Mouse (Mus musculus) liver, embryonic 16.5 days (tissue): ENCODE measurements at regions not wholly inside any gene's neighbourhood (a gene's known extent, or its start where the extent isn't known, plus 50 kb on each side); places are given as distances from the start of the nearest gene placed in this dataset.

Source experiments
- ATAC-seq: fragments of 200-750 bp; cut with Nextera tagmentation; 2 replicates; pipeline ENCODE4 v1.8.0; 2017; ENCODE audit warnings: low read depth, mild to moderate bottlenecking, moderate number of reproducible peaks, moderate library complexity
- H3K27ac ChIP-seq: fragments of 300-500 bp; sonication (generic); 2 replicates; pipeline ENCODE4 v1.5.1; 2014; ENCODE audit warnings: mild to moderate bottlenecking, low read length
- H3K27me3 ChIP-seq: fragments of 300-500 bp; sonication (generic); 2 replicates; pipeline ENCODE4 v1.6.1; 2014; ENCODE audit warnings: low read depth, low read length, mixed read lengths; ENCODE audit not compliant: control insufficient read depth, insufficient read depth
- H3K36me3 ChIP-seq: fragments of 300-500 bp; sonication (generic); 2 replicates; pipeline ENCODE4 v1.6.1; 2014; ENCODE audit warnings: mild to moderate bottlenecking; ENCODE audit not compliant: control insufficient read depth, insufficient read depth
- H3K4me1 ChIP-seq: fragments of 300-500 bp; sonication (generic); 2 replicates; pipeline ENCODE4 v1.6.1; 2014; ENCODE audit warnings: low read depth, low read length, mixed read lengths; ENCODE audit not compliant: control insufficient read depth
- H3K4me2 ChIP-seq: fragments of 300-500 bp; sonication (generic); 2 replicates; pipeline ENCODE4 v1.6.1; 2014; ENCODE audit warnings: low read depth, low read length, mixed read lengths
- H3K4me3 ChIP-seq: fragments of 300-500 bp; sonication (generic); 2 replicates; pipeline ENCODE4 v1.5.1; 2014; ENCODE audit warnings: low read depth, mild to moderate bottlenecking, low read length
- H3K9ac ChIP-seq: fragments of 300-500 bp; sonication (generic); 2 replicates; pipeline ENCODE4 v1.6.1; 2014; ENCODE audit warnings: low read depth, low read length
- H3K9me3 ChIP-seq: fragments of 300-500 bp; sonication (generic); replicated peaks from 2 replicates; pipeline ENCODE4 v1.6.1; 2016; ENCODE audit warnings: low read length; ENCODE audit not compliant: control insufficient read depth
- WGBS: fragments of 180-500 bp; shearing (Covaris S2); extraction: QIAGEN DNeasy Blood & Tissue Kit; methylation state at CpG from one replicate; pipeline ENCODE4 v1.1.7; 2014; ENCODE audit not compliant: insufficient replicate concordance; 5-methylcytosine and 5-hydroxymethylcytosine counted together

DNA sequence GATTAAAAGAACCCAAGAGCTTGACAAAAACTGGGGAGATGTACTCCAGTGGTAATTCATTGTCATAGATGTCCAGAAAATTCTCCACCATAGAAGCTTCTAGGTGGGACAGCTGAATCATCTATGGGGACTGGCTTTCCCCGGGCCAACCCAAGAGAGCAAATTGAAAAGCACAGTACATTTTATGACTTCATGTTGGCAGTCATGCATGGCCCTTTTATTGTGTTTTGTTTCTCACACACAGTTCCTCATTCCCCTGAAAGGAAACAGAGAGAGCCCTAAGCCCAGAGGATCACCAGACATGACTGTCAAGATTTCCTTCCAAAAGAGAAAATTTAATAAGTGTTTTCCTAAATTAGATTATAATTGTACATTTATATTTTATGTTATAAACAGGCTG is 306.9 kb upstream of the Cited2 start:
- Histone ChIP-seq H3K27ac (no peak overlapping the region), H3K9me3 (no peaks in the 10 kb centered on the region), H3K4me1 (no peaks in the 10 kb centered on the region), H3K27me3 (no peaks in the 10 kb centered on the region), H3K4me2 (no peak overlapping the region), H3K4me3 (no peak overlapping the region), H3K36me3 (no peaks in the 10 kb centered on the region), H3K9ac (no peak overlapping the region)
- WGBS: 39% methylated on average over 1 of the region's 1 CpGs
- ATAC-seq: no peak

- Histone ChIP-seq H3K36me3 (no peaks in the 10 kb centered on the region), H3K4me3 (no peak overlapping the region), H3K9ac (no peak overlapping the region), H3K9me3 (no peaks in the 10 kb centered on the region), H3K27me3 (no peaks in the 10 kb centered on the region), H3K4me2 (no peak overlapping the region), H3K4me1 (no peaks in the 10 kb centered on the region), H3K27ac (no peak overlapping the region)
- WGBS: 29% methylated on average over 1 of the region's 1 CpGs
- no peak for ATAC-seq
These were observed 305.6 kb upstream of the Cited2 start for GRCm38 (mm10) chr10:17417394-17417793.

DNA sequence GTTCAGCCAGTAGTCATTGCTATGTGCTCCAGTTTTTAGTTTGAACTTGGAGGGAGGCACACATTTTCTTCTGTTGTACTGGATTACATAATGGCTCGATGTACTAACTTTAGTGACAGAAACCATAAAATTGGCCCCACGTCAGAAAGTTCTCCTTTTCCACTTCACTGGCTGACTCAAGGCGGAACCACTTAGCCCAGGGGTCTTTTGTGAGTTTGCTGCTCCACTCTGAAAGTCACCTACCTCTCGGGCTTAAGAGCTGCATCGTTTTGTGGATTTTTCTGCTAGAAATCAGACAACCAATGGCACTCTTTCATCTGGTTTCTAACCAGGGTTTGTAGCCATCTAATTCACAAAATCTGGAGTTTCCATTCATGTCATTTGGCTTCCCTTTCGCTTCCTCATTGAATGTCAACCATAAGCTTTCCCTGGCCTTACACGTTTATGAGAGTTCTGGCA is 304.8 kb upstream of the Cited2 start:
- H3K9ac ChIP-seq: no peak overlapping the region
- no peak overlapping the region for H3K4me2 ChIP-seq
- WGBS: 32% methylated on average over 7 of the region's 7 CpGs
- H3K4me1 ChIP-seq: no peaks in the 10 kb centered on the region
- no peaks in the 10 kb centered on the region for H3K9me3 ChIP-seq
- H3K4me3 ChIP-seq: no peak overlapping the region
- no peaks in the 10 kb centered on the region for H3K36me3 ChIP-seq
- H3K27ac ChIP-seq: no peak overlapping the region
- no peaks in the 10 kb centered on the region for H3K27me3 ChIP-seq
- no peak for ATAC-seq

GRCm38 (mm10) chr10:17423584-17424278 is 299.3 kb upstream of the Cited2 start:
- H3K9ac ChIP-seq: no peak overlapping the region
- no peaks in the 10 kb centered on the region for H3K9me3 ChIP-seq
- H3K4me2 ChIP-seq: no peak overlapping the region
- no peak overlapping the region for H3K27ac ChIP-seq
- 38% methylated on average over 4 of the region's 4 CpGs for WGBS
- no peaks in the 10 kb centered on the region for H3K4me1 ChIP-seq
- no peak overlapping the region for H3K4me3 ChIP-seq
- no peak for ATAC-seq
- H3K36me3 ChIP-seq: no peaks in the 10 kb centered on the region
- no peaks in the 10 kb centered on the region for H3K27me3 ChIP-seq

GRCm38 (mm10) chr10:17426197-17426596 is 296.8 kb upstream of the Cited2 start:
- H3K4me1 ChIP-seq: no peaks in the 10 kb centered on the region
- ATAC-seq: no peak
- whole genome bisulfite sequencing: 73% methylated on average over 3 of the region's 3 CpGs

DNA sequence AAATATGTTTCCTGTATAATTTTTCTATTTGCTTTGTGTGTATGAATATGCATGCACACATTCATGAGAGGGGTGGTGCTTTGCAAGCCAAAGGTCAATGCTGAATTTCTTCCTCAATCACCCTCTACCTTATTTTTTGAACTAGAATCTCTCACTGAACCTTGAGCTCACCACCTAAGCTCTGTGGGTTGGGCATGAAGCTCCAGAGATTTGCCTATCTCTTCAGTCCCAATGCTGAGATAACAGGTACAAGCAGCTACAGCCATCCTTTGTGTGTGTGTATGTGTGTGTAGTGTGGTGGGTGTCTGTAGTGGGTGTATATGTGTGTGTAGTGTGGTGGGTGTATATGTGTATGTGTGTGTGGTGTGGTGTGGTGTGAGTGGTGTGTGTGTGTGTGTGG is 295.7 kb upstream of the Cited2 start:
- Histone ChIP-seq H3K4me1 (no peaks in the 10 kb centered on the region), H3K27ac (no peak overlapping the region), H3K9me3 (no peaks in the 10 kb centered on the region), H3K36me3 (no peaks in the 10 kb centered on the region), H3K27me3 (no peaks in the 10 kb centered on the region), H3K9ac (no peak overlapping the region), H3K4me2 (no peak overlapping the region), H3K4me3 (no peak overlapping the region)
- ATAC-seq: no peak

More at GRCm38 (mm10) chr10:17426197-17426596, 296.8 kb upstream of the Cited2 start:
- Histone ChIP-seq H3K36me3 (no peaks in the 10 kb centered on the region), H3K4me2 (no peak overlapping the region), H3K9me3 (no peaks in the 10 kb centered on the region), H3K27ac (no peak overlapping the region), H3K27me3 (no peaks in the 10 kb centered on the region), H3K9ac (no peak overlapping the region), H3K4me3 (no peak overlapping the region)

DNA sequence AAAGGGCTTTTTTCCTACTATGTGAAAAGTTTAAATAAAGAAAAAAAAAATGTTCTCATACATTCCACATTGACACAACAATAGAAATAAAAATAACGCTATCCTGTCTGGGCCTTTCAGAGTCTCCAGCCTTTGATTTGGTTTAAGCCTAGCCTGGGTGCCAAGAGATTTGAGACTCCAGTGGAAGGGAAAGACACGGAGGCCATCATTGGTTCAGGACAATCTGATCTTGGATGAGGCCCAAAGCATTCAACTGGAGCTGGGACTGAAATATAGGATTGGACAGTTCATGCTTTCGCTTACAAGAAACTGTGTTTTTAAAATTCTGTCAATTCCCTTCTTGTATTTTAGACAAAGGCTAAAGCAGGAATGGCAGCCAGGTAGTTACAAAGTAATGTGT is 294.7 kb upstream of the Cited2 start:
- 74% methylated on average over 3 of the region's 3 CpGs for WGBS

GRCm38 (mm10) chr10:17431068-17431467 is 291.9 kb upstream of the Cited2 start:
- H3K9me3 ChIP-seq: no peaks in the 10 kb centered on the region
- H3K9ac ChIP-seq: no peak overlapping the region
- H3K27ac ChIP-seq: no peak overlapping the region
- no peaks in the 10 kb centered on the region for H3K4me1 ChIP-seq
- H3K4me2 ChIP-seq: no peak overlapping the region
- ATAC-seq: no peak
- H3K4me3 ChIP-seq: no peak overlapping the region
- WGBS: 54% methylated on average over 8 of the region's 8 CpGs
- no peaks in the 10 kb centered on the region for H3K36me3 ChIP-seq
- H3K27me3 ChIP-seq: no peaks in the 10 kb centered on the region

More for the DNA sequence above, 294.7 kb upstream of the Cited2 start:
- Histone ChIP-seq H3K4me2 (no peak overlapping the region), H3K4me3 (no peak overlapping the region), H3K9me3 (no peaks in the 10 kb centered on the region), H3K9ac (no peak overlapping the region), H3K27ac (no peak overlapping the region), H3K4me1 (no peaks in the 10 kb centered on the region), H3K27me3 (no peaks in the 10 kb centered on the region), H3K36me3 (no peaks in the 10 kb centered on the region)
- no peak for ATAC-seq

- H3K36me3 ChIP-seq: no peaks in the 10 kb centered on the region
- no peak overlapping the region for H3K9ac ChIP-seq
- H3K27ac ChIP-seq: no peak overlapping the region
- H3K4me1 ChIP-seq: no peaks in the 10 kb centered on the region
- H3K27me3 ChIP-seq: no peaks in the 10 kb centered on the region
- ATAC-seq: no peak
- H3K4me3 ChIP-seq: no peak overlapping the region
- no peak overlapping the region for H3K4me2 ChIP-seq
- 68% methylated on average over 4 of the region's 4 CpGs for WGBS
- H3K9me3 ChIP-seq: no peaks in the 10 kb centered on the region
These were observed 288.9 kb upstream of the Cited2 start for GRCm38 (mm10) chr10:17434098-17434497.
